Mouse (Mus musculus) heart, postnatal 4 days (tissue): Measurements from ENCODE around the gene Tmem106a. TPM values are rescaled to one million over a fixed set of nuclear protein-coding genes. Genes with fewer than 3 reads are reported as not detected.

Source experiments
- total RNA-seq, 2 experiments: library from RNA; stranded (reverse); gene quantifications; 2 replicates each; pipeline ENCODE4 v1.2.3; 2021

The Tmem106a gene
- total RNA-seq, 2 experiments from 2014 or later, result 7.9 TPM

Other genes starting within 250 kb of the Tmem106a start
- not detected for gene G6pc, start 214.7 kb upstream of the Tmem106a start, total RNA-seq
- 10 to 100 TPM; 25.0 to 27.1 TPM for gene Aarsd1, start 164.6 kb upstream of the Tmem106a start, total RNA-seq
- 1 to 10 TPM; 3.0 to 8.8 TPM for gene Gm27029, start 157.4 kb upstream of the Tmem106a start, total RNA-seq
- gene Rundc1, start 157.2 kb upstream of the Tmem106a start, total RNA-seq, result 10 to 100 TPM in 1 of 2 experiments, 1 to 10 TPM in 1; 9.0 to 12.4 TPM
- gene Ptges3l, start 156.9 kb upstream of the Tmem106a start, total RNA-seq, result 10 to 100 TPM; 50.6 to 52.8 TPM
- 10 to 100 TPM; 69.0 to 72.5 TPM for gene Rpl27, start 139.9 kb upstream of the Tmem106a start, total RNA-seq
- gene Ifi35, start 133.8 kb upstream of the Tmem106a start, total RNA-seq, result 10 to 100 TPM; 12.0 to 13.1 TPM
- 10 to 100 TPM; 11.5 to 11.7 TPM for gene Rnd2, start 117.2 kb upstream of the Tmem106a start, total RNA-seq
- 10 to 100 TPM; 59.5 to 60.4 TPM for gene Vat1, start 116.0 kb upstream of the Tmem106a start, total RNA-seq
- gene Brca1, start 30.3 kb upstream of the Tmem106a start, total RNA-seq, result 10 to 100 TPM; 10.6 to 10.9 TPM
- 100 to 1,000 TPM; 116 to 120 TPM for gene Nbr1, start 30.1 kb upstream of the Tmem106a start, total RNA-seq
- gene Gm11634, start 17.0 kb downstream of the Tmem106a start, total RNA-seq, result not detected
- 10 to 100 TPM; 29.2 to 35.0 TPM for gene Rdm1, start 45.0 kb downstream of the Tmem106a start, total RNA-seq
- 10 to 100 TPM; 17.9 to 20.5 TPM for gene Arl4d, start 83.3 kb downstream of the Tmem106a start, total RNA-seq
- 10 to 100 TPM; 21.6 to 21.7 TPM for gene Dhx8, start 150.7 kb downstream of the Tmem106a start, total RNA-seq
- gene Etv4, start 203.1 kb downstream of the Tmem106a start, total RNA-seq, result 1 to 10 TPM; 6.6 to 6.8 TPM